In genomic region chr9:58658596-58659309, GRCm38 (mm10) we compare ENCODE assay signal across 16 mouse cellular contexts.
DNase-seq lines count a peak whose midpoint lies in the region; ATAC-seq and TF ChIP-seq lines count a peak whose summit lies in the region.
"Had no signal": no experiment of that assay in that cellular context is flagged by ENCODE, and none has a peak within 500 bp of the region (broad histone marks: within the 10 kb centered on the region; RNA-seq: fewer than 3 reads in every experiment).

No protein-coding gene starts in this region.

- no peaks in the 10 kb centered on the region for H3K79me2 ChIP-seq in MEL (ENCODE audit: control insufficient read depth, insufficient read depth, low read length, poor library complexity)

- 57% methylated on average over 4 of the region's 4 CpGs for WGBS in heart, embryonic 16.5 days
- WGBS in liver, embryonic 13.5 days (ENCODE audit: insufficient replicate concordance), result 28% methylated on average over 4 of the region's 4 CpGs
- 91% methylated on average over 4 of the region's 4 CpGs for WGBS in hindbrain, embryonic 16.5 days

- peak; percentile 65; the same call in 1 of the 2 replicates for ATAC-seq in heart, embryonic 16.5 days (replicated peaks; ENCODE audit: extremely low read depth, insufficient read depth, low FRiP score)
- no peak for ATAC-seq in G1E (ENCODE audit: extremely low read depth, insufficient number of reproducible peaks, low FRiP score, poor library complexity, severe bottlenecking)
- ATAC-seq in liver, embryonic 13.5 days (ENCODE audit: low read depth), result no peak
- ATAC-seq in hindbrain, embryonic 16.5 days, result no peak
- ATAC-seq: forebrain, embryonic 15.5 days; inflammation-experienced regulatory T-cells, adult 6 months; midbrain, embryonic 16.5 days had no signal

- no peak for DNase-seq in heart, adult 8-10 months (ENCODE audit: low spot score)
- DNase-seq in G1E (ENCODE audit: low spot score) (peak; percentile 16), MEL (ENCODE audit: low read depth, low spot score) (peak; percentile 62)
- peak; percentile 46 for DNase-seq in liver, embryonic 13.5 days
- DNase-seq in embryo, embryonic 10 days (ENCODE audit: low spot score), result no peak
- DNase-seq: cerebellum, postnatal 36 days; layer of hippocampus, adult 9-11 months; lung, postnatal 4 days; right cerebral cortex, postnatal 4 days had no signal

- TF ChIP-seq RAD21 in MEL (IDR thresholded peaks at IDR 0.05; ENCODE audit: low read depth, low read length), result no peak

- H3K9ac ChIP-seq in heart, embryonic 16.5 days (ENCODE audit: low read length), result no peak overlapping the region
- H3K9ac ChIP-seq in MEL (ENCODE audit: control insufficient read depth, low read depth, low read length, poor library complexity, severe bottlenecking), result no peak overlapping the region
- H3K9ac ChIP-seq in liver, embryonic 13.5 days, result peak overlapping the region; percentile 75
- no peak overlapping the region for H3K9ac ChIP-seq in hindbrain, embryonic 16.5 days (ENCODE audit: low read depth, low read length)
- H3K9ac ChIP-seq: embryonic facial prominence, embryonic 13.5 days; forebrain, embryonic 15.5 days had no signal

- peak overlapping the region; percentile 77 for H3K27ac ChIP-seq in heart, embryonic 16.5 days (ENCODE audit: low read length)
- H3K27ac ChIP-seq in MEL (ENCODE audit: control insufficient read depth, low read depth, low read length), result peak overlapping the region; percentile 86
- peak overlapping the region; percentile 98 for H3K27ac ChIP-seq in liver, embryonic 13.5 days
- H3K27ac ChIP-seq in hindbrain, embryonic 16.5 days (ENCODE audit: low read depth, low read length), result no peak overlapping the region
- H3K27ac ChIP-seq: embryonic facial prominence, embryonic 13.5 days; forebrain, embryonic 15.5 days; kidney, postnatal 0 days had no signal

- H3K4me3 ChIP-seq in heart, embryonic 16.5 days (ENCODE audit: low read length), result no peak overlapping the region
- H3K4me3 ChIP-seq in G1E (ENCODE audit: low read depth, low read length) (no peak overlapping the region), MEL (ENCODE audit: control insufficient read depth in 1 of 2, insufficient read depth in 1 of 2, low read depth in 2 of 2, low read length in 2 of 2) (no peak overlapping the region)
- H3K4me3 ChIP-seq in liver, embryonic 13.5 days (replicated peaks), result no peak overlapping the region
- no peak overlapping the region for H3K4me3 ChIP-seq in hindbrain, embryonic 16.5 days (ENCODE audit: low read length)
- H3K4me3 ChIP-seq: embryonic facial prominence, embryonic 13.5 days; forebrain, embryonic 15.5 days had no signal

- H3K4me1 ChIP-seq in heart, embryonic 16.5 days (ENCODE audit: control insufficient read depth, insufficient read depth, low read length), result peaks cover 28% of the 10 kb centered on the region
- H3K4me1 ChIP-seq in G1E (ENCODE audit: insufficient read depth, low read depth, low read length) (peaks cover 81% of the 10 kb centered on the region), MEL (ENCODE audit: control insufficient read depth in 1 of 2, insufficient read depth in 2 of 2, low read length in 2 of 2) (peaks cover 43 to 52% of the 10 kb centered on the region in 2 experiments)
- H3K4me1 ChIP-seq in liver, embryonic 13.5 days (replicated peaks), result peaks cover 91% of the 10 kb centered on the region
- H3K4me1 ChIP-seq in hindbrain, embryonic 16.5 days (ENCODE audit: control insufficient read depth, insufficient read depth, low read depth, low read length), result no peaks in the 10 kb centered on the region
- H3K4me1 ChIP-seq: embryonic facial prominence, embryonic 13.5 days; forebrain, embryonic 15.5 days had no signal

- TF ChIP-seq CTCF in G1E (IDR thresholded peaks at IDR 0.05; ENCODE audit: low read depth, low read length), result no peak
- TF ChIP-seq CTCF in MEL (IDR thresholded peaks at IDR 0.05 in 2 of 3, conservative IDR thresholded peaks at IDR 0.05 in 1 of 3; ENCODE audit: control insufficient read depth in 1 of 3, insufficient read depth in 1 of 3, low read depth in 2 of 3, low read length in 3 of 3, poor library complexity in 1 of 3, severe bottlenecking in 1 of 3), result no peak

- H3K9me3 ChIP-seq in heart, embryonic 16.5 days (replicated peaks; ENCODE audit: control insufficient read depth, low read length), result no peaks in the 10 kb centered on the region
- no peaks in the 10 kb centered on the region for H3K9me3 ChIP-seq in G1E (replicated peaks)
- H3K9me3 ChIP-seq in MEL (replicated peaks; ENCODE audit: insufficient read depth, low read length), result no peaks in the 10 kb centered on the region
- no peaks in the 10 kb centered on the region for H3K9me3 ChIP-seq in liver, embryonic 13.5 days (replicated peaks)
- H3K9me3 ChIP-seq in hindbrain, embryonic 16.5 days (ENCODE audit: control insufficient read depth, low read length), result no peaks in the 10 kb centered on the region
- H3K9me3 ChIP-seq: embryonic facial prominence, embryonic 13.5 days; forebrain, embryonic 15.5 days had no signal

- H3K27me3 ChIP-seq in heart, embryonic 16.5 days (ENCODE audit: control insufficient read depth, insufficient read depth, low read length), result no peaks in the 10 kb centered on the region
- H3K27me3 ChIP-seq in G1E (ENCODE audit: insufficient read depth, low read length) (no peaks in the 10 kb centered on the region), MEL (ENCODE audit: control insufficient read depth in 1 of 2, insufficient read depth in 2 of 2, low read length in 2 of 2) (no peaks in the 10 kb centered on the region)
- H3K27me3 ChIP-seq in liver, embryonic 13.5 days, result no peaks in the 10 kb centered on the region
- no peaks in the 10 kb centered on the region for H3K27me3 ChIP-seq in hindbrain, embryonic 16.5 days (replicated peaks; ENCODE audit: control insufficient read depth, insufficient read depth, low read length)
- H3K27me3 ChIP-seq: embryonic facial prominence, embryonic 13.5 days; forebrain, embryonic 15.5 days had no signal

- TF ChIP-seq EP300 in MEL (IDR thresholded peaks at IDR 0.05; ENCODE audit: low read depth in 1 of 2, low read length in 2 of 2), result peak in 1 of 2 experiments; percentile 29; a peak in 1 of 4 replicates

- TF ChIP-seq POLR2A in MEL (IDR thresholded peaks at IDR 0.05; ENCODE audit: control insufficient read depth in 1 of 2, insufficient read depth in 1 of 2, low read depth in 1 of 2, low read length in 2 of 2, poor library complexity in 1 of 2), result no peak

- H3K36me3 ChIP-seq in heart, embryonic 16.5 days (ENCODE audit: control insufficient read depth, insufficient read depth), result peaks cover 9% of the 10 kb centered on the region
- peaks cover 69% of the 10 kb centered on the region for H3K36me3 ChIP-seq in G1E (replicated peaks)
- peaks cover 15 to 51% of the 10 kb centered on the region in 2 experiments for H3K36me3 ChIP-seq in MEL (ENCODE audit: control insufficient read depth in 1 of 2, insufficient read depth in 2 of 2, low read length in 2 of 2)
- H3K36me3 ChIP-seq in liver, embryonic 13.5 days, result peaks cover 46% of the 10 kb centered on the region
- H3K36me3 ChIP-seq in hindbrain, embryonic 16.5 days (ENCODE audit: control insufficient read depth, insufficient read depth, low read length), result peaks cover 6% of the 10 kb centered on the region

- no peak overlapping the region for H3K4me2 ChIP-seq in heart, embryonic 16.5 days (ENCODE audit: low read depth, low read length)
- peak overlapping the region; percentile 69; the same call in 1 of the 2 replicates for H3K4me2 ChIP-seq in liver, embryonic 13.5 days
- no peak overlapping the region for H3K4me2 ChIP-seq in hindbrain, embryonic 16.5 days (ENCODE audit: low read length)
- H3K4me2 ChIP-seq: embryonic facial prominence, embryonic 13.5 days; forebrain, embryonic 15.5 days had no signal

TF ChIP-seq in MEL, 35 proteins besides CTCF, POLR2A, EP300 and RAD21:
- TF ChIP-seq JUND (IDR thresholded peaks at IDR 0.05; ENCODE audit: low read depth, low read length), result peak; percentile 85; the same call in 1 of the 2 replicates
- TF ChIP-seq TBP (IDR thresholded peaks at IDR 0.05; ENCODE audit: low read depth, low read length), result no peak
- TF ChIP-seq GABPA (IDR thresholded peaks at IDR 0.05; ENCODE audit: low read depth, low read length), result no peak
- no peak for TF ChIP-seq RCOR1 (IDR thresholded peaks at IDR 0.05; ENCODE audit: low read depth, low read length)
- 0 out of 2 replicates have a peak, but pooled peaks have one; percentile 18 for TF ChIP-seq GATA1 (IDR thresholded peaks at IDR 0.05; ENCODE audit: low read depth, low read length)
TF ChIP-seq in MEL: peak in this region for 2.

Comparison
In these comparisons a context has a peak if more than half of its experiments do, and no peak if none do; other contexts are left out.
1. DNase-seq: peak in G1E (single experiment), MEL (single experiment) and liver, embryonic 13.5 days (single experiment); none in heart, adult 8-10 months (single experiment) and embryo, embryonic 10 days (single experiment).